In genomic region chr4:153928772-153929299, GRCm38 (mm10) we compare ENCODE assay signal across 12 mouse cellular contexts.
"Had no signal": no experiment of that assay in that cellular context is flagged by ENCODE, and none has a peak within 500 bp of the region (broad histone marks: within the 10 kb centered on the region; RNA-seq: fewer than 3 reads in every experiment).

No protein-coding gene starts in this region.

- H3K27me3 ChIP-seq: liver, embryonic 13.5 days had no signal

- H3K4me1 ChIP-seq: liver, embryonic 13.5 days had no signal

- DNase-seq: kidney, adult 2 months; kidney, postnatal 25 days; layer of hippocampus, adult 9-11 months; liver, embryonic 13.5 days; lung, adult 2 months; lung, postnatal 14 days; lung, postnatal 4 days; thymus, postnatal 25 days had no signal

- ATAC-seq: intestine, postnatal 0 days had no signal

- H3K4me3 ChIP-seq: layer of hippocampus, adult 2 months; liver, embryonic 13.5 days had no signal

- H3K9ac ChIP-seq: liver, embryonic 13.5 days had no signal

- H3K9me3 ChIP-seq: liver, embryonic 13.5 days had no signal

- H3K36me3 ChIP-seq: liver, embryonic 13.5 days had no signal

- H3K27ac ChIP-seq: kidney, postnatal 0 days; layer of hippocampus, adult 2 months; liver, embryonic 13.5 days; stomach, postnatal 0 days had no signal

- H3K4me2 ChIP-seq: liver, embryonic 13.5 days had no signal
